Mouse (Mus musculus): ENCODE data around the gene Mpc2.

The Mpc2 gene

GRCm38 (mm10) chr1:165460360-165460800 lies at the start of gene Mpc2, which contains the start of gene Dcaf6:
TSS of gene Mpc2 (plus strand) at chr1:165460637.
TSS of gene Dcaf6 (minus strand) at chr1:165460475.
- DNase-seq (ENCODE audit: low read depth, low spot score), result peak; percentile 99

GRCm38 (mm10) chr1:165421357-165421915 lies 39.0 kb upstream of the Mpc2 start:
- no peak for DNase-seq (ENCODE audit: low read depth, low spot score)

DNA sequence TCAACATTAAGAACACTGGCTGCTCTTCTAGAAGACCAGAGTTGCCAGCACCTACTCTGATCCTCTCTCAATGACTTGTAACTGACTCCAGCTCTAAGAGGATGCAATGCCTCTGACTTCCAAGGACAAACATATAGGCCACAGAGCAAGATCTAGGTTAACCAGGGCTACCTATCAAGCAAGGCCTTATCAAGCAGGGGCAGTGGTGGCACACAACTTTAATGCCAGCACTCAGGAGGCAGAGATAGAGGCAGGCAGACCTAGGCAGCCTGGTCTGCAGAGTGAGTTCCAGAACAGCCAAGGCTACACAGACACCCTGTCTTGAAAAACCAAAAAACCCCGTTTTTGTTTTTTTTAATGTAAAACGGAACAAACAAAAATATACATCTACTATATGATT lies 34.2 kb upstream of the Mpc2 start:
- DNase-seq (ENCODE audit: low read depth, low spot score), result no peak

DNA sequence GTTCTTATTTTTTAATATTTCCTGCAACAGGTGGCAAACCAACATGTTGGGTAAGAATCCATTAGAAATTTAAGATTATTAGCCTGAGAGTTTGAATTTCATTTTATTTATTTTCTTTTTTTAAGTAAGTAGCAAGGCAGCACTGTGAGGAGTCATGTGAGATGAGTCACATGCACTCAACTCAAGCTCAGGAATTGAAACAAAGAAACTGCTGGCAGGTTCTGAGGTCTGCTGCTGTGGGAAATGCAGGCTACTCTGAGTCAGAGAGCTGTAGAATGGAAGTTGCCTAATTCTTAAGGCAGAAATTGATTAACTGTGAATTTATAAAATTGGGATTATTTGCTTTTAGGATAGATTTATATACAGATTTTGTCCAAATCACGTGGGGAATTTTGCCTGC lies 27.6 kb upstream of the Mpc2 start:
- no peak for DNase-seq (ENCODE audit: low read depth, low spot score)

GRCm38 (mm10) chr1:165438289-165439021 lies 22.0 kb upstream of the Mpc2 start:
- no peak for DNase-seq (ENCODE audit: low read depth, low spot score)

DNA sequence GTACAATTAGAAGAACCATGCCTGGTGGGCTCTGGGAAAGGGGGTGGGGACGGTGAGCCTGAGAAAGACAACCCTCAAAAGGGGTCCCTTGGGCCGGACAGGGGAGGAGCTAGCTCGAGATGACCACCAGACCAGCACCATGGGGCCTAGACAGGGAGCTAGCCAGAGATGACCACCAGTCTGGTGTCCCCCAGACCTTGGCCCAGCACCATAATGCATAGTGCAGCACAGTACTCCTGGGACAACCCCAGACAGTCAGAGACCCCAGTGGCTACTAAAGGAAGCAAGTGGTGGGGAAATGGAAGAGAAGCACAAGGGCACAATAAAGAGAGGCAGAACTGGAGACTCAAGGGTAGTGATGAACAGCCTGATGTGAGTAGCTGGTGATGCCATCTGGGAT lies 19.6 kb upstream of the Mpc2 start:
- DNase-seq (ENCODE audit: low read depth, low spot score), result no peak

GRCm38 (mm10) chr1:165441201-165441600 lies 19.2 kb upstream of the Mpc2 start:
- no peak for DNase-seq (ENCODE audit: low read depth, low spot score)

- no peak for DNase-seq (ENCODE audit: low read depth, low spot score)
These were observed 18.7 kb upstream of the Mpc2 start for GRCm38 (mm10) chr1:165441719-165442118.

GRCm38 (mm10) chr1:165459041-165459502 lies 1.4 kb upstream of the Mpc2 start:
- DNase-seq (ENCODE audit: low read depth, low spot score), result no peak

- no peak for DNase-seq (ENCODE audit: low read depth, low spot score)
These were observed 795 bp upstream of the Mpc2 start for GRCm38 (mm10) chr1:165459503-165460181.

- DNase-seq (ENCODE audit: low read depth, low spot score), result peak; percentile 99
These were observed 452 bp downstream of the Mpc2 start for GRCm38 (mm10) chr1:165460801-165461377.

DNA sequence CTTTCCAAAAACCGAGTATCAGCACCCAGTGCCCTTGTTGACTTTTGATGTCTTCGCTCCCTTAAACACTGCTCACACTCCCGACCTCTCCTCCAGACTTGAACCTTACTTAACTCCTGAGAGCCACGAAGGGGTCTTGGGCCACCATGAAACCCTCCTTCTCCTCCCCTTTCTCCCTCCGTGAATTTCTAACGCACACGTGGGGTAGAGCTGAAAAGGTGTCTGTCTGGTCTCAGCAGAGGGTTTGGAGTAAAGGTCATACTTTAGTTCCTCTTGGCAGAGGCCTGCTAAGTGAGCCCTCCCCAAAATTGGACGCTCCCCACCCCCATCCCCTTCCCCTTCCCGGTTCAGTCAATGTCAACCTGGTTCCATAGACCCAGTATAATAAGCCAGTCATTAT lies 1.2 kb downstream of the Mpc2 start:
- no peak for DNase-seq (ENCODE audit: low read depth, low spot score)

GRCm38 (mm10) chr1:165462861-165463260 lies 2.4 kb downstream of the Mpc2 start:
- DNase-seq (ENCODE audit: low read depth, low spot score), result no peak

GRCm38 (mm10) chr1:165464574-165464973 lies 4.1 kb downstream of the Mpc2 start:
- no peak for DNase-seq (ENCODE audit: low read depth, low spot score)

DNA sequence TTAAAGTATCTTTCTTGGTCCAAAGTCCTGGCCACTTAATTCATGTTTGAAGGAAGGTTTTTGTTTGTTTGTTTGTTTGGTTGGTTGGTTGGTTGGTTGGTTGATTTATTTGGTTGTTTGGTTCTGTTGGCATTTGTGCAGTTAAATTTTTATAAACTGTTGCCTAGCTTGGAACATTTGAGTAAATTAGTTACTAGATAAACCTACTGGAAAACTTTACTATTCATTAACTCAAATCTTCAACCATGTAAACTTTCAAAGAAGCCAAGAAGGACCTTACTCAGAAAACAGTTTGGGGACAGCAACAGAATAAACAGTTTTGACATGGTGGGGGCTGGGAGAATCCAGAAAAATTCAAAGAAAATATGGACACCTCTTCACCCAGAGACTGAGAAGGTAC lies 8.5 kb downstream of the Mpc2 start:
- no peak for DNase-seq (ENCODE audit: low read depth, low spot score)

DNA sequence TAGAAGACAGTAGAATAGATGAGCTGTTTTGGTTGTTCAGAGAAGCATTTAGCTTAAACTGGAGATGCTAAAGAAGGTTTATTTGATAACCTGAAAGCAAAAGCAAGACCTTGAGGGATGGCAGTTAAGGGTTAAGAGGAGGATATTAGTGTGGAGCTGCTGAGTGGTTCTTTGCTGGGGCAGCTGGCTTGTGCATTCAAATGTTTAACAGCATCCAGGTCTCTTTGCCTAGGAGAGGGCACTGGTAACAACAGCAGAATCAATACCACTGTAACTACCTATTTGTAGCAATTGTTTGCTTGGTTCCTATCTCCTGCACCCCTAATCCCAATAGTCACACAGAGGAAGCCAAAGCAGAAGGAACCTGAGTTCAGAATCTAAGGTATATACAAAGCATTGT lies 9.3 kb downstream of the Mpc2 start:
- DNase-seq (ENCODE audit: low read depth, low spot score), result no peak

- DNase-seq (ENCODE audit: low read depth, low spot score), result no peak
These were observed 11.1 kb downstream of the Mpc2 start for GRCm38 (mm10) chr1:165471490-165471889.

DNA sequence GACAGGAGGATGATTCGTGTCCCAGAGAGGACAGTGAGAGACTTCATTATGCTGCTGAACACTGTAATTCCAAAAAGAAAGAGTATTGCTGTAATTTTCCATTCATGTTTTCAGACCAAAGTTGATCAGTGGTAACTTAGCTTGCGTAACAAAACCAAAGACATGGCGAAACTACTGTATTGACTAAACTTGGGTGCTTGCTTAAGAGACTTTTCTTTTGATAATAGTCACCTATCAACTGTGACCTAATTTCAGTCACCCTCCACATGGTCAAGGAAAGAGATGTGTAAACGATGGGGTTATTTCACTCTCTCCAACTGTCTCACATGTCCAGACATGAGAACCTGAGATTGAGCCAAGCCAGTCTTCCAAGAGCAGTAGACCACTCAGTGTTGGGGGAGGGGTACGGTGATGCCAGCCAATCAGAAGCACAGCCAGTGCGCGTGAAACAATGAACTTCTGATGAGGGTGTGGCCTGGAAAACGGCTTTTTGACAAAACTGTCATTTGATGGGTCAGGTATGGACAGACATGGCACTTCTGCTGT lies 24.3 kb downstream of the Mpc2 start, which contains the start of gene Adcy10:
Gene Adcy10 (plus strand): TSS at position 496 of the 546 bp plus-strand sequence.
- no peak for DNase-seq (ENCODE audit: low read depth, low spot score)

GRCm38 (mm10) chr1:165486108-165486507 lies 25.7 kb downstream of the Mpc2 start:
- peak; percentile 5 for DNase-seq (ENCODE audit: low read depth, low spot score)

- no peak for DNase-seq (ENCODE audit: low read depth, low spot score)
These were observed 28.8 kb downstream of the Mpc2 start for GRCm38 (mm10) chr1:165489197-165489596.

GRCm38 (mm10) chr1:165498856-165499255 lies 38.4 kb downstream of the Mpc2 start:
- DNase-seq (ENCODE audit: low read depth, low spot score), result no peak

Data from telencephalon, adult 2 months (tissue).